Mouse (Mus musculus): ENCODE results near the gene Tagln2. TPM values are rescaled to one million over a fixed set of nuclear protein-coding genes. Genes with fewer than 3 reads are reported as not detected.

Tagln2 gene
- 44.0 and 49.9 TPM in 2 replicates for polyA plus RNA-seq (2015; fragmentation: Nextera tagmentation; extraction: Ambion mirVana)

DNA sequence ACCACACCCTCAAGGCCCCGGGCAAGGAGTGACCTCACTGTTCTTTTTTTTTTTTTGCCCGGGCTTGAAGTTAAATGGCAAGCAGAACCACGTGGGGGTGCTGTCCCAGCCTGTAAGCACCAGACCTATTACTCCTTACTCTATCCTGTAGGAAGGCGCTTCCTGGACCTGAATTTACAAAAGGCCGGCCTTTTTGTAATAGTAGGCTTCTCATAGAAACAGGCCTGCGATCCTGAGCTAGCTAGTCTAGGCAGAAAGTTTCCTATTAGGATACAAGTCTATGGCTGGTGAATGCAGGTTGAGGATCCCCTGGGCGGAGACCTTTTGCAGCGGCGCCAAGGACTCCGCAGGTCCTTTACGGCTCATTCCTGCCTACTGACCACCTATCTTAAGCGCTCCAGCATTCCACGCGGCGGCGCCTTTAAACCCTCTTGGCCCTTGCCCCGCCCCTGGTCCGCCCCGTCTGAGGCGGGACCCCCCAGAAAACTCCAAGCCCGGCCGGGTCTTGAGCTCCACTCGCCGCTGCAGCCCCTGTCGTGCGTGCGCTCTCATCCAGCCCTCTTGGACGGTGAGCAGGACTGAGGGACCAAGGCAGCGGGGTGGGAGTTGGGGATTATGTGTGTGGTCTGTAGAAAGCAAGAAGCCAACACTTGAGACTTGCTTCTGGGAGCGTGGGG lies at the start of gene Tagln2:
Tagln2 (plus strand) TSS at position 283 of the 677 bp plus-strand sequence.
- no peaks in the 10 kb centered on the region for H3K9me3 ChIP-seq
- peaks cover 37% of the 10 kb centered on the region for H3K36me3 ChIP-seq
- WGBS, result under 1% methylated on average over 30 of the region's 30 CpGs
- peak within 1 kb of the TSS; percentile 37 for H3K4me3 ChIP-seq (replicated peaks)
- peak within 1 kb of the TSS; percentile 39; the same call in 1 of the 2 replicates for H3K27ac ChIP-seq
- peak within 1 kb of the TSS; percentile 49 for H3K9ac ChIP-seq (replicated peaks)
- peaks cover 53% of the 10 kb centered on the region for H3K4me1 ChIP-seq (replicated peaks)
- H3K27me3 ChIP-seq, result peaks cover 61% of the 10 kb centered on the region
- peak within 1 kb of the TSS; percentile 57 for H3K4me2 ChIP-seq (replicated peaks)
- peak; percentile 46 for ATAC-seq

DNA sequence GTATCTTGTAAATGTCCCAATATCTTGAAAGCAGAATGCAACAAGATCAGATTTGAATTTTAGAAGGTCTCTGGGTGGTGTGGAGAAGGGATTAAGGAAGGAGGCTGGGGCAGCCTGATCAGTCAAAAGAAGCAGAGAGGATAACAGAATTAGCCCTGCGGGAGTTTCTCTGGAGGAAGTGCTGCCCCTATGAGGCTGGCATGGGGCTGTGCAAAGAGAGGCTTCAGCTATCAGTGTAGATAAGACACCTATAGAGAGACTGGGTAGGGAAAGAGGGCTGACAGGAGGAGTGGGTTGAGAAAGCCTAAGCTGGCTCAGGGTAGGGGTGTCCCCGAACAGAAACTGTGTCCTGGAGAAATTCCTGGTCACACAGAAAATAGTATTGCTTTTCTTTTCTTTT lies 49.6 kb upstream of the Tagln2 start:
- Histone ChIP-seq H3K9ac (replicated peaks) (no peak overlapping the region), H3K36me3 (no peaks in the 10 kb centered on the region), H3K9me3 (no peaks in the 10 kb centered on the region), H3K27me3 (no peaks in the 10 kb centered on the region), H3K4me3 (replicated peaks) (no peak overlapping the region), H3K4me1 (replicated peaks) (no peaks in the 10 kb centered on the region), H3K27ac (no peak overlapping the region), H3K4me2 (replicated peaks) (no peak overlapping the region)
- 13% methylated on average over 2 of the region's 2 CpGs for WGBS
- ATAC-seq, result 0 out of 2 replicates have a peak, but pooled peaks have one; percentile 37

DNA sequence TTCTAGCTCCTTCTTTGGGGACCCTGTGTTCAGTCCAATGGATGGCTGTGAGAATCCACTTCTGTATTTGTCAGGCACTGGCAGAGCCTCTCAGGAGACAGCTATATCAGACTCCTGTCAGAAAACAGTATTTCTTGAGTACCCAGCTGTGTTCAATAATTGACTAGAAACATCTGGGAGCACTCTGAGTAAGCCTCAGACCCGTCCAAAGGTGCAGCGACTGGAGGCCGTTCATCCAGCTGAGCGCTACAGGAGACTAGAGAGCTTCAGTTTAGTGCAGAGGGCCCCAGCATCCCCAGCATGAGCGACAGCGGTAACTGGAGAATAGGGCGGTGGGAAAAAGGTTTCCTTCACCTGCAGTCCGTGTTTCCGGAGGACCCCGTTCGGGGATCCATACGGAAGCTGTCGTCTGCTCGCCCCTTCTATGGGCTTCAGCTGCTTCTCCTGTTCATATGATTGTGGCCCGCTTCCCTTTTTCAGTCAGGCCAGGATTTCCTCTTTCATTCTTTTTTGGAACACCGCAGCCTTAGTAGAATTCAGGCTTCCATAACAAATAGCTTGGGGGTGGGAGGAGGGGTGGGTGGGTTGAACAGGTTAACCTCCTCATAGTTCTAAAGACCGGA lies 48.9 kb upstream of the Tagln2 start:
- Histone ChIP-seq H3K27ac (no peak overlapping the region), H3K4me1 (replicated peaks) (no peaks in the 10 kb centered on the region), H3K27me3 (no peaks in the 10 kb centered on the region), H3K4me3 (replicated peaks) (no peak overlapping the region), H3K4me2 (replicated peaks) (no peak overlapping the region), H3K9me3 (no peaks in the 10 kb centered on the region), H3K9ac (replicated peaks) (no peak overlapping the region), H3K36me3 (no peaks in the 10 kb centered on the region)
- 34% methylated on average over 17 of the region's 17 CpGs for WGBS
- no peak for ATAC-seq

DNA sequence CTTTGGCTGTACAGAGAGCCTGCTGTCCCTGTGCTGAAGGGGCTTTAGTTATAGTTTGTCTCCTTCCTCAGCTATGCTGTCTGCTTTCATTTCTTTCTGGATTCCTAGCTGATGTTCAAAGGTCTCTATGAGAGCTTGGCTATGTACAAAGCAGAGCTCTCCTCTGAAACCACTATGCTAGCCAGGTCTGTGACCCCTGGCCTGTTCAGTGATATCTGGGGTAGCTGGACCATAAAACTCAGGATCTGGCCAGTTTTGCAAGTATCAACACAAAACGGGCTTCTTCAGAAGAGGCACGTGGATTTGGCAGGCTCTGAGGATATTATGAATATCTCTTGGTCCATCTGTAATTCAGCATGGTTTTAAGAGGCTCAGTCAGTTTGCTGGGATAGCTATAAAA lies 46.9 kb upstream of the Tagln2 start:
- no peaks in the 10 kb centered on the region for H3K27me3 ChIP-seq
- H3K9ac ChIP-seq (replicated peaks), result no peak overlapping the region
- WGBS, result 93% methylated on average over 2 of the region's 2 CpGs
- ATAC-seq, result no peak
- no peaks in the 10 kb centered on the region for H3K4me1 ChIP-seq (replicated peaks)
- H3K36me3 ChIP-seq, result no peaks in the 10 kb centered on the region
- H3K27ac ChIP-seq, result no peak overlapping the region
- H3K4me3 ChIP-seq (replicated peaks), result no peak overlapping the region
- H3K4me2 ChIP-seq (replicated peaks), result no peak overlapping the region
- no peaks in the 10 kb centered on the region for H3K9me3 ChIP-seq

DNA sequence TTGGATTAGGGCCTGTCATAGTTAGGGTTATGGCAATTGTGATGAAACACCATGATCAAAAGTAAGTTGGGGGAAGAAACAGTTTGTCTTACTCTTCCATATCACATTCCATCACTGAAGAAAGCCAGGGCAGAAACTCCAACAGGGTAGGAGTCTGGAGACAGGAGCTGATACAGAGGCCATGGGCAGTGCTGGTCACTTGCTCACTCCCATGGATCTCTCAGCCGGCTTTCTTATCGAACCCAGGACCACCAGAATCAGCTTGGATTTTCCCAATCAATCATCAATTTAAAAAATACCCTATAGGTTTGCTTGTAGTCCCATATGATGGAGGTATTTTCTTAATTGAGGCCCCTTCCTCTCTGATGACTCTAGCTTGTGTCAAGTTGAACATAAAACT lies 46.0 kb upstream of the Tagln2 start:
- Histone ChIP-seq H3K27me3 (no peaks in the 10 kb centered on the region), H3K9ac (replicated peaks) (no peak overlapping the region), H3K36me3 (no peaks in the 10 kb centered on the region), H3K4me2 (replicated peaks) (no peak overlapping the region), H3K4me3 (replicated peaks) (no peak overlapping the region), H3K27ac (no peak overlapping the region), H3K4me1 (replicated peaks) (no peaks in the 10 kb centered on the region), H3K9me3 (no peaks in the 10 kb centered on the region)
- ATAC-seq, result no peak
- WGBS, result 84% methylated on average over 2 of the region's 2 CpGs

DNA sequence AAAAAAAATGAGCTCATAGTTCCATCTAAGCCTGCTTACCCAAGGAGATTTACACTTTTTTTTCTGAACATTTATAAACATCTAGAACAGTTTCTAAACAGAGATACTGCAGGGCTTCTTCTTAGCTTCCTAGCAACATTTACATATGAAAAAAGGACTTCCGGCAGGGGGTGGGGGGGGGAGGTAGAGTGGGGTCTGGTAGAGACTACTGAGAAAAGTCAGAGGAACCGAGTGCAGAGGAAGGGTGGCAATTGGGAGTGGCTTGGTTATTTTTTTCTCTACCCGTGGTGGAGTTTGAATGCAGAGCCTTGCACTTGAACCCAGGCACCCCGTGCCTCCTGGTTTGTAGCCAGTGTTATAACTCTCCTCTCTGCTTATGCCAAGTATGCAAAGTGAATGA lies 44.4 kb upstream of the Tagln2 start:
- WGBS, result 13% methylated on average over 4 of the region's 4 CpGs
- Histone ChIP-seq H3K9ac (replicated peaks) (no peak overlapping the region), H3K9me3 (no peaks in the 10 kb centered on the region), H3K27me3 (no peaks in the 10 kb centered on the region), H3K36me3 (no peaks in the 10 kb centered on the region), H3K4me2 (replicated peaks) (no peak overlapping the region), H3K4me3 (replicated peaks) (no peak overlapping the region), H3K4me1 (replicated peaks) (no peaks in the 10 kb centered on the region), H3K27ac (no peak overlapping the region)
- no peak for ATAC-seq

DNA sequence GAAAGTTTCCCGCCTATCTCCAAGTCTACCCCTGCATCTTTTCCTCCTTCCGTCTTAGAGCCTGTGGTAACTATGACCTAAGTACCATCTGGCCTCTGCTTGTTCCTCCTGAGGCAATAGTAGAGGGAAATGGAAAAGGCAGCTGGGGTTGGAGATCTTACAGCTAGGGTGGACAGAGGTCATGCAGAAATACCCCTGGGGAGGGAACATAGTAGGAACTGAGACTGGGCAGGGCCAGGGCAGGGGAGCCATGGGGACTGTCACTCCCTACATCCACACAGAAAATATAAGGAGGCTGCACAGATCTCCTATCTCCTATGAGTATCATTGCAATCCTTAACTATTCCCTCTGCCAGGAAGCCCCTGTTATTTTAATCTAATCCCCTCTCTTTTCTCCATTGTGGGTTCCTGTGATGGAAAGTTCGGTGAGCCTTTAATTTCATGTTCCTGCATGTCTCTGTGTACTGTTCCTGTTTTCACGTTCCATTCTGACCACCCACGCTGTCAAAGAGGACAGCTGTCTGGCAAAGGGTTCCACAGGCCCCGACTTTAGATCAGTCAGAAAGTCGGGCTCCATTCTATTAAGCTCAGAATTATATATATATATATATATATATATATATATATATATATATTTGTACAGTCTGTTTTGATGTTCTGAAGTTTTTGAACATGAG lies 43.7 kb upstream of the Tagln2 start:
- Histone ChIP-seq H3K4me1 (replicated peaks) (no peaks in the 10 kb centered on the region), H3K4me2 (replicated peaks) (no peak overlapping the region), H3K9ac (replicated peaks) (no peak overlapping the region), H3K4me3 (replicated peaks) (no peak overlapping the region), H3K27me3 (no peaks in the 10 kb centered on the region), H3K9me3 (no peaks in the 10 kb centered on the region), H3K27ac (no peak overlapping the region), H3K36me3 (no peaks in the 10 kb centered on the region)
- ATAC-seq, result no peak
- 74% methylated on average over 7 of the region's 7 CpGs for WGBS

DNA sequence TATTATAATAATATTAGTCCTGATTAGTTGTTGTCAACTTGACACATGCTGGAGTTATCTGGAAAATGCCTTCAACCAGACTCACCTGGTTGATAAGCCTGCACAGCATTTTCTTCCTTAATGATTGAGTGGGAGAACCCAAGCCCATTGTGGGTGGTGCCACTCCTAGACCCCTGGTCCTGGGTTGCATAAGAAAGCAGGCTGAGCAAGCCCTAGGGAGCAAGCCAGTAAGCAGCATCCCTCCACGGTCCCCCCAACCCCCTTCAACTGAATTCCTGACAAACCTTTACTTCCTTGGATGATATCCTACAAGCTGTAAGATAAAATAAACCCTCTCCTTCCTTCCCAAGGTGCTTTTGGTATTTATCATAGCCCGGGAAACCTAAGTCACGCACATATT lies 42.7 kb upstream of the Tagln2 start:
- H3K27ac ChIP-seq, result no peak overlapping the region
- H3K4me2 ChIP-seq (replicated peaks), result no peak overlapping the region
- H3K4me3 ChIP-seq (replicated peaks), result no peak overlapping the region
- H3K9ac ChIP-seq (replicated peaks), result no peak overlapping the region
- 90% methylated on average over 3 of the region's 3 CpGs for WGBS
- H3K27me3 ChIP-seq, result no peaks in the 10 kb centered on the region
- no peaks in the 10 kb centered on the region for H3K4me1 ChIP-seq (replicated peaks)
- no peaks in the 10 kb centered on the region for H3K36me3 ChIP-seq
- H3K9me3 ChIP-seq, result no peaks in the 10 kb centered on the region
- no peak for ATAC-seq

DNA sequence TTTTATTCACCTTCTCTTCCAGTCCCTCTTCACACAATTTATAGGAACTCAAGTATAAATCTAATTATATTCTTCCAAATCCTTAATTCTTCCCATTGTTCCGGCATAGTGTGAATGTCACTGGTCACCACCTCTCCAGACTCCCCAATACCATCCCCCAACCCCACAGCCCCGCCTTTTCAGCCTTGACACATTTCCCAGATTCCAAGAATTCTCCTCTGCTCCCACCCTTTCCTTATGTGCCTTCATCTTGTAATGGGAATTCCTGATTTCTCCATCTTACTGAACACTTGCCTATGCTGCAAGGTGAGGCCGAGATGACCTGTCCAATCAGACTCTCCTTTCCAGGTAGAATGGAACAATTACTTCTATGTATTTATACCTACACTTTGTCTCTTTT lies 41.8 kb upstream of the Tagln2 start:
- ATAC-seq, result no peak
- Histone ChIP-seq H3K27me3 (no peaks in the 10 kb centered on the region), H3K9ac (replicated peaks) (no peak overlapping the region), H3K9me3 (no peaks in the 10 kb centered on the region), H3K4me2 (replicated peaks) (no peak overlapping the region), H3K4me1 (replicated peaks) (no peaks in the 10 kb centered on the region), H3K27ac (no peak overlapping the region), H3K4me3 (replicated peaks) (no peak overlapping the region), H3K36me3 (no peaks in the 10 kb centered on the region)
- 92% methylated on average over 3 of the region's 3 CpGs for WGBS

DNA sequence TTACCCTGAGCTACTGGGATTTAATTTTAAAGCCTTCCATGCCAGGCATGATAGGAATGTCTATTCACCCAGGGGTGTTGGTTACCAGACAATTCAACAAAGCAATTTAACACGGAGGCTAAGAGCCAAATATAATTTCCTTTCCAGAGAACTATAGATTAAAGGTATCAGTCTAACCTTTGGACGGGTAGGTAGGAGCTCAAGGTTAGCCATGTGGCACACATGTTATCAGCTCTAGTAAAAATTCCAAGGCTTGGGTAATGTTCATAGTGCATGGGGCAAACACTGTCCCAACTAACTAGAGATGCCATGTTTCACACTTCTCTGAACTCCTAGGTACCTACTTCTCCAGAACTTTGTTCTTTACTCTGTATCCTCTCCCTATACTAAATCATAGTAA lies 38.2 kb upstream of the Tagln2 start:
- 78% methylated on average over 2 of the region's 2 CpGs for WGBS
- H3K4me1 ChIP-seq (replicated peaks), result no peaks in the 10 kb centered on the region
- H3K27ac ChIP-seq, result no peak overlapping the region
- no peaks in the 10 kb centered on the region for H3K9me3 ChIP-seq
- H3K9ac ChIP-seq (replicated peaks), result no peak overlapping the region
- no peaks in the 10 kb centered on the region for H3K27me3 ChIP-seq
- no peak for ATAC-seq
- no peak overlapping the region for H3K4me2 ChIP-seq (replicated peaks)
- H3K36me3 ChIP-seq, result no peaks in the 10 kb centered on the region
- no peak overlapping the region for H3K4me3 ChIP-seq (replicated peaks)

DNA sequence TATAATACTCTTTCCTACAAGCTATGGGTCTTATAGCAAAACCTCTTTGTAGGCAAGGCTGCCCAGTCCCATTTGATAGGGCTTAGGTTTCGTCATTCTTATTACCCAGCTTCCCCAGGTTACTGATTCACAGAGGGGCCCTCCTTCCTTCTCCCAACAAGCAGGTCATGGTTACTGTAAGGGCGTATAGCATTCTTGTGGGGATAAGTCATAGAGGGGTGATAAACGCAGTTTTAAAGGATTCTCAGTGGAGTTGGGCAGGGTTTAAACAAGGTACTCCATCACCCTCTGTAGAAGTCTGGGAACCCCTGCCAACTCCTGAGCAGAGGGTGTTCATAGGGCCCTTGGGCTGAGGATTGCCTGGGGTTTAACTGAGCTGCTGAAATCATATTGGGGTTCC lies 37.3 kb upstream of the Tagln2 start:
- Histone ChIP-seq H3K27me3 (no peaks in the 10 kb centered on the region), H3K36me3 (no peaks in the 10 kb centered on the region), H3K9ac (replicated peaks) (no peak overlapping the region), H3K4me3 (replicated peaks) (no peak overlapping the region), H3K4me2 (replicated peaks) (no peak overlapping the region), H3K9me3 (no peaks in the 10 kb centered on the region), H3K4me1 (replicated peaks) (no peaks in the 10 kb centered on the region), H3K27ac (no peak overlapping the region)
- no peak for ATAC-seq
- WGBS, result 87% methylated on average over 3 of the region's 3 CpGs

Data from midbrain, embryonic 13.5 days (tissue).